Mouse (Mus musculus) stomach, embryonic 14.5 days (tissue): ENCODE data around the gene Lman2l. TPM values are rescaled to one million over a fixed set of nuclear protein-coding genes. Genes with fewer than 3 reads are reported as not detected.

Experiments
- ATAC-seq: fragments of 200-750 bp; cut with Nextera tagmentation; 2 replicates; pipeline ENCODE4 v1.8.0; 2017; ENCODE audit warnings: low read depth, moderate TSS enrichment; ENCODE audit not compliant: insufficient number of reproducible peaks, insufficient read depth, low FRiP score
- H3K27ac ChIP-seq: fragments of 300-500 bp; sonication (generic); 2 replicates; pipeline ENCODE4 v1.5.1; 2014; ENCODE audit warnings: mild to moderate bottlenecking, low read length, moderate library complexity, mixed read lengths
- H3K27me3 ChIP-seq: fragments of 300-500 bp; sonication (generic); 2 replicates; pipeline ENCODE4 v1.6.1; 2014; ENCODE audit warnings: low read length, control low read depth, mixed read lengths; ENCODE audit not compliant: control insufficient read depth, insufficient read depth
- H3K36me3 ChIP-seq: fragments of 300-500 bp; sonication (generic); 2 replicates; pipeline ENCODE4 v1.6.1; 2014; ENCODE audit warnings: mild to moderate bottlenecking, control low read depth, low read length, moderate library complexity, mixed read lengths; ENCODE audit not compliant: control insufficient read depth, insufficient read depth
- H3K4me1 ChIP-seq: fragments of 300-500 bp; sonication (generic); 2 replicates; pipeline ENCODE4 v1.6.1; 2014; ENCODE audit warnings: low read length, control low read depth, mixed read lengths; ENCODE audit not compliant: control insufficient read depth, insufficient read depth
- H3K4me2 ChIP-seq: fragments of 300-500 bp; sonication (generic); replicated peaks from 2 replicates; pipeline ENCODE4 v1.6.1; 2014; ENCODE audit warnings: low read depth, low read length, control low read depth
- H3K4me3 ChIP-seq: fragments of 300-500 bp; sonication (generic); 2 replicates; pipeline ENCODE4 v1.5.1; 2014; ENCODE audit warnings: low read depth, low read length, control low read depth
- H3K9ac ChIP-seq: fragments of 300-500 bp; sonication (generic); replicated peaks from 2 replicates; pipeline ENCODE4 v1.6.1; 2014; ENCODE audit warnings: low read depth, mild to moderate bottlenecking, control low read depth, low read length, moderate library complexity, mixed read lengths
- H3K9me3 ChIP-seq: fragments of 300-500 bp; sonication (generic); 2 replicates; pipeline ENCODE4 v1.6.1; 2016; ENCODE audit warnings: low read depth, low read length, control low read depth; ENCODE audit not compliant: control insufficient read depth
- WGBS: fragments of 180-500 bp; shearing (Covaris S2); extraction: QIAGEN DNeasy Blood & Tissue Kit; methylation state at CpG from one replicate; pipeline ENCODE4 v1.1.7; 2014; 5-methylcytosine and 5-hydroxymethylcytosine counted together
- polyA plus RNA-seq: library from polyadenylated mRNA; unstranded; fragments of >200 nt; fragmentation: Nextera tagmentation; extraction: Ambion mirVana; gene quantifications from 2 replicates; pipeline ENCODE4 v1.2.1, GENCODE M21; 2014

Lman2l gene
- polyA plus RNA-seq, 1 experiment from 2014 or later: 35.0 TPM

GRCm38 (mm10) chr1:36371934-36372845 is 72.9 kb downstream of the Lman2l start, which contains the start of gene Fer1l5:
Gene Fer1l5 (plus strand): TSS chr1:36372291.
- Histone ChIP-seq H3K9ac (no peak within 1 kb of the TSS), H3K27ac (no peak within 1 kb of the TSS), H3K4me1 (peaks cover 8% of the 10 kb centered on the region; the same call in 1 of the 2 replicates), H3K27me3 (no peaks in the 10 kb centered on the region), H3K4me2 (no peak within 1 kb of the TSS), H3K4me3 (no peak within 1 kb of the TSS), H3K36me3 (no peaks in the 10 kb centered on the region), H3K9me3 (no peaks in the 10 kb centered on the region)
- no peak for ATAC-seq
- WGBS: 77% methylated on average over 10 of the region's 10 CpGs

- Histone ChIP-seq H3K4me2 (no peak overlapping the region), H3K9ac (no peak overlapping the region), H3K4me3 (no peak overlapping the region), H3K27me3 (no peaks in the 10 kb centered on the region), H3K4me1 (peaks cover 13% of the 10 kb centered on the region; the same call in 1 of the 2 replicates), H3K27ac (no peak overlapping the region), H3K36me3 (peaks cover 3% of the 10 kb centered on the region; the same call in 1 of the 2 replicates), H3K9me3 (no peaks in the 10 kb centered on the region)
- ATAC-seq: no peak
- WGBS: 77% methylated on average over 6 of the region's 6 CpGs
Measured at GRCm38 (mm10) chr1:36370918-36371317, 74.2 kb downstream of the Lman2l start.

Other genes starting within 250 kb of the Lman2l start
- 74.2 and 84.8 TPM in 2 replicates for gene Uggt1, start 200.6 kb downstream of the Lman2l start, polyA plus RNA-seq
- 10.9 and 13.5 TPM in 2 replicates for gene Neurl3, start 170.6 kb downstream of the Lman2l start, polyA plus RNA-seq
- gene Arid5a, start 137.5 kb downstream of the Lman2l start, polyA plus RNA-seq: 2.7 and 2.9 TPM in 2 replicates
- gene Kansl3, start 76.1 kb downstream of the Lman2l start, polyA plus RNA-seq: 44.7 and 45.1 TPM in 2 replicates
- 0.61 and 0.77 TPM in 2 replicates for gene Fer1l5, start 73.0 kb downstream of the Lman2l start, polyA plus RNA-seq
- gene Cnnm4, start 26.3 kb upstream of the Lman2l start, polyA plus RNA-seq: 14.1 and 14.4 TPM in 2 replicates
- 6.2 and 8.4 TPM in 2 replicates for gene Cnnm3, start 66.6 kb upstream of the Lman2l start, polyA plus RNA-seq
- 16.8 and 19.4 TPM in 2 replicates for gene Ankrd23, start 91.6 kb upstream of the Lman2l start, polyA plus RNA-seq
- gene Gm42417, start 94.2 kb upstream of the Lman2l start, polyA plus RNA-seq: 0.39 TPM in 1 of 2 replicates, not detected in the other
- 26.2 and 30.4 TPM in 2 replicates for gene Ankrd39, start 102.2 kb upstream of the Lman2l start, polyA plus RNA-seq
- gene Sema4c, start 113.1 kb upstream of the Lman2l start, polyA plus RNA-seq: 4.2 and 4.3 TPM in 2 replicates
- 0.74 and 1.1 TPM in 2 replicates for gene Fam178b, start 237.9 kb upstream of the Lman2l start, polyA plus RNA-seq
- 613 and 651 TPM in 2 replicates for gene Cox5b, start 246.2 kb upstream of the Lman2l start, polyA plus RNA-seq